Mouse (Mus musculus) heart, embryonic 12.5 days (tissue): ENCODE measurements around the gene Pisd. TPM values are rescaled to one million over a fixed set of nuclear protein-coding genes. Genes with fewer than 3 reads are reported as not detected.
"Not testable (repeated sequence)": the region's sequence is repeated elsewhere in the genome, so short reads cannot be mapped to it uniquely, and the experiment has no call there.

Experiments
- ATAC-seq: fragments of 200-750 bp; cut with Nextera tagmentation; 2 replicates; pipeline ENCODE4 v1.8.0; 2017; ENCODE audit warnings: moderate TSS enrichment, moderate library complexity; ENCODE audit not compliant: insufficient number of reproducible peaks, low FRiP score
- H3K27ac ChIP-seq: fragments of 300-500 bp; sonication (generic); 2 replicates; pipeline ENCODE4 v1.5.1; 2016; ENCODE audit warnings: mild to moderate bottlenecking, moderate library complexity; ENCODE audit not compliant: poor library complexity, severe bottlenecking
- H3K27me3 ChIP-seq: fragments of 300-500 bp; sonication (generic); replicated peaks from 2 replicates; pipeline ENCODE4 v1.6.1; 2016; ENCODE audit warnings: mild to moderate bottlenecking, moderate library complexity
- H3K36me3 ChIP-seq: fragments of 300-500 bp; sonication (generic); 2 replicates; pipeline ENCODE4 v1.6.1; 2016; ENCODE audit warnings: mild to moderate bottlenecking, moderate library complexity
- H3K4me1 ChIP-seq: fragments of 300-500 bp; sonication (generic); replicated peaks from 2 replicates; pipeline ENCODE4 v1.6.1; 2016; ENCODE audit warnings: mild to moderate bottlenecking
- H3K4me2 ChIP-seq: fragments of 300-500 bp; sonication (generic); 2 replicates; pipeline ENCODE4 v1.6.1; 2016; ENCODE audit warnings: mild to moderate bottlenecking, moderate library complexity
- H3K4me3 ChIP-seq: fragments of 300-500 bp; sonication (generic); 2 replicates; pipeline ENCODE4 v1.5.1; 2016; ENCODE audit warnings: mild to moderate bottlenecking
- H3K9ac ChIP-seq: fragments of 300-500 bp; sonication (generic); 2 replicates; pipeline ENCODE4 v1.6.1; 2016; ENCODE audit warnings: mild to moderate bottlenecking, moderate library complexity
- H3K9me3 ChIP-seq: fragments of 300-500 bp; sonication (generic); replicated peaks from 2 replicates; pipeline ENCODE4 v1.6.1; 2016; ENCODE audit warnings: mild to moderate bottlenecking, moderate library complexity
- WGBS: fragments of 180-500 bp; shearing (Covaris S2); methylation state at CpG from one replicate; pipeline ENCODE4 v1.1.7; 2016; 5-methylcytosine and 5-hydroxymethylcytosine counted together
- polyA plus RNA-seq: library from polyadenylated mRNA; unstranded; fragments of >200 nt; fragmentation: Nextera tagmentation; extraction: Ambion mirVana; gene quantifications from 2 replicates; pipeline ENCODE4 v1.2.1, GENCODE M21; 2016

Gene Pisd
- polyA plus RNA-seq, 1 experiment from 2014 or later: 47.7 TPM

DNA sequence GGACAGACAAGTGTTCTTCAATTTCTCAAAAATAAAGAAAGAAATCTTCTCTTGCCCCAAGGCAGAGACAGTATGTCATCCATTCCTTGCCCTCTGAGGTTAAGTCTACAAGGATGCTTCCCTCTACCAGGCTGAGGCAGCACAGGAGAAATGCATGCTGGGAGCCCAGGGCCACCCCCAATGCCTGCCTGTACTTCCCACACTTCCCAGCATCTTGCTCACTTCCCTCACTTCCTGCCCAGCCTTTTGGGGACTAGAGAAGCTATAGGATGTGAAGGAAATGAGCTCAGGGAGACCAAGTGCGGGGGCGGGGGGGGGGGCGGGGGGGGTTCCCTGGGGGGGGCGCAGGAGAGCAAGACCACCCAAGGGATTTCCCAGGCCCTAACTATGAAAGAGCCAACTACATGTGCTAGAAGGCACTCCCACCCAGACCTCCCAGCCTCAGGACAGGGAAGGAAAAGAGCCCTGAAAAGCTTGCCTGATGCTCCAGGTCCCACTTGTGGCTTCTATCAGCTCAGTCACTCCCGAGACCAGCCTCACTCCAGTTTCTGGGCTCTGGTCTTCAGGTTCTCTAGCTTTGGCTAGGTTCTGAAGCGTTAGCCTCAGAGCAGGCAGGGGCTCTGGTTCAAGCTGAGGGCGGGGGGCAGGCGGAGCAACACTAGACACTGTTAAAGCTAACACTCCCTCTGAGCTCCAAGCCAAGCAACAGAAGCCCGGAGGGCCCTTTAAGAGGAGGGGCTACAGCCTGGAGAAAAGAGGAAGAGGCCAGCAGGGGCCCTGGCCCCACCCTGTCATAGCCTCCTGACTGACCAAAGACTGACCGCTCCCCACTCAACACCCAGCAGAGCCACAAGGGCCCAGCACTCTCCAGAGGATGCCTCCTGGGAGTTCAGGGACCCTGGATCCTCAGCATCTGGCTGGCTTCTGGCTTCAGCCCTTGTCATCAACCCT is 39.5 kb downstream of the Pisd start:
- Histone ChIP-seq H3K27me3 (no peaks in the 10 kb centered on the region), H3K27ac (peak overlapping the region; percentile 67), H3K4me1 (peaks cover 43% of the 10 kb centered on the region), H3K36me3 (peaks cover 10% of the 10 kb centered on the region; the same call in 1 of the 2 replicates), H3K9me3 (no peaks in the 10 kb centered on the region), H3K4me2 (peak overlapping the region; percentile 73), H3K9ac (peak overlapping the region; percentile 65), H3K4me3 (peak overlapping the region; percentile 51)
- peak; percentile 94 for ATAC-seq
- WGBS: 4% methylated on average over 7 of the region's 10 CpGs

DNA sequence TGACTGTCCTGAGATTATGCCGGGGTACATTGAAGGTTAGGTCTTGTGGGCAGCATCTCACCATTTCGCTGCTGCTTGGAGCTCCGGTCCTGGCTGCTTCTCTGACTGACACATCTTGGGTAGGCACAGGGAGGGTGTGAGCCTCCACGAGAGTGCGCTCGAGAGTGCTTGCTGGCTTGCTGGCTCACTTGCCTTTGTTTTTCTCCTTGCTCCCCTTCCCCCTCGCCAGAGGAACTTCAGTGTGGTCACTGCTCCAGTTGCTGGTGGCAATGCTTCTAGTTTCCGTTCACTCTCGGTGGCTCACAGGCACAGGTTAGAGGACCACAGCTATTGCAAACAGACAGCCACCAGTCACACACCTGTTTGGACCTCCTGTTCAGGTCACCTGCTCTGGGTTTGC is 43.3 kb downstream of the Pisd start:
- Histone ChIP-seq H3K4me3 (no peak overlapping the region), H3K4me1 (peaks cover 39% of the 10 kb centered on the region), H3K9me3 (no peaks in the 10 kb centered on the region), H3K27ac (no peak overlapping the region), H3K27me3 (no peaks in the 10 kb centered on the region), H3K36me3 (peaks cover 29% of the 10 kb centered on the region), H3K4me2 (no peak overlapping the region), H3K9ac (0 out of 2 replicates have a peak overlapping the region, but pooled peaks have one; percentile 14)
- 61% methylated on average over 9 of the region's 9 CpGs for WGBS
- no peak for ATAC-seq

DNA sequence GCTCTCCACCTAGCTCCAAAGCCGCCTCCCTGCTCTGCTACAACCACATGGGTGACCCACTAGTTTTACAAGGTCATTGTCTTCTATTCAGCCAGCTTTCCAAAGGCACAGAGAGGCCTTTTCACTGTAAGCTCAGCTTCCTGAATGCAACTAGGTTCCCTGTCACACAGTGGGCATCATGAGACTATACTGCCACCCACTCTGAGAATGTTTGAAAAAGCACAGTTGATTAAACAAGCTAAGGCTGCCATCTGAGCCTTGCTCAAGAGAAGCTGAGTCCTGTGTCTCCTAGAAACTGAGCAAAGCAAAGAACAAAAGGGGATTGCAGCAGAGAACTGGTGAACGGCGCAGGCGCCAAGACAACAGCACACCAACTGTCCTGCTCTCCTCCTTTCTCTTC is 44.1 kb downstream of the Pisd start:
- peaks cover 33% of the 10 kb centered on the region for H3K4me1 ChIP-seq
- 91% methylated on average over 4 of the region's 4 CpGs for WGBS
- H3K9ac ChIP-seq, H3K9me3 ChIP-seq, H3K4me3 ChIP-seq, H3K4me2 ChIP-seq, H3K27me3 ChIP-seq, ATAC-seq, H3K27ac ChIP-seq: not testable (repeated sequence)
- H3K36me3 ChIP-seq: peaks cover 37% of the 10 kb centered on the region

DNA sequence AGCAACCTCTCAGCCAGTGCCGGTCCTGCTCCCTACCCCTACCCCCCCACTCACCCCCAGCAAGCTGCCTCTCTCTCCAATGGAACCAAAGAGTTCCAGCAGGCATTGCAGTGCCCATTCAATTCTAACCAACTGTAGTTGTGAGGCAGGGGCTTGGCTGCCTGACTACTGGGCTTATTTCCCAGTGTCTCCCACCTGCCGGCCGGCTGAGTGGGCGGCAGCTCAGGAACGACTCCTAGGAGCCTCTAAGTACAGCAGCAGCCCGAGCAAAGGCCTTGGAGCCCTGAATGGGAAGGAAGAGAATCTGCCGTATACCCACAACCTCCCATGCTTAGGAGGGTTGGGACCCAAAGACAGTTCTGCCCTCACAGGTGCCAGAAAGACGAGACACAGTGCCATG is 44.6 kb downstream of the Pisd start:
- 80% methylated on average over 8 of the region's 8 CpGs for WGBS
- not testable (repeated sequence) for H3K27me3 ChIP-seq, H3K9me3 ChIP-seq, ATAC-seq, H3K4me3 ChIP-seq, H3K9ac ChIP-seq, H3K4me2 ChIP-seq, H3K27ac ChIP-seq
- Histone ChIP-seq H3K36me3 (peaks cover 40% of the 10 kb centered on the region), H3K4me1 (peaks cover 32% of the 10 kb centered on the region)

DNA sequence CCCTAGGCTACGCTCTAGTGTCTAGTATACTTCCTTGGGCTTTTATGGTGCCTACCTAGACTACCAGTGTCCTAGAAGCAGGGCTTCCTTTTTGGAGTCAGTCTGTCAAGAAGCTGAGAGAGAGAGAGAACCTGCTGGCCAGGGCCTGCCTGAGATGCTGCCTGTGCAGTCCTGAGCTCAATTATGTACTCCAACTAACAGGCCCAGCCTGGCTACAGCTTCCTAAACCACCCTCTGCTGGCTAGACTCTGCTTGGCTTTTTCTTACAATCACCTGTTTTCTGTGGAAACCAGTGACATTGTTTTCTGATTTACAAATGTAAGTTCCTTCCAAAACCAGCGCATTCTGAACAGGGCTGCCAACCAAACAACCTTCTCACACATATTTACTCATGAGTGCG is 45.3 kb downstream of the Pisd start:
- peaks cover 25% of the 10 kb centered on the region for H3K4me1 ChIP-seq
- WGBS: 94% methylated on average over 3 of the region's 3 CpGs

DNA sequence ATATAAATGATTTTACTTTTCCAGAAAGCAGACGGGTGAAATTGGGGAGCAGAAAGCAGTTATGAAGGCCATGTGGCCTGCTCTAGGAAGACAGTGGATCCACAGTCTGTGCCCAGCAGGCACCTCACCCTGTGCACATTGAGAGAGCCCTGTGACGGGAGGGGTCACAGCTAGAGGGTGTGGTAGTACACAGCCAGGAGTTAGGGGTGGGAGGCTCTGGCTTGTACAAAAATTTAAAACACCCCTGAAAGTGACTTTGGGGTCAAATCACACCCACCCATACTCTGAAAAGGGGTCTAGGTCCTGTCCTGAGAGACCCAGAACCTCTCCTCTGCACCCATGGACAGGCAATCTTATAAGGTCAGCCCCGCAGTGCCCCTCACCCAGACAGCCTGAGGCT is 48.7 kb downstream of the Pisd start:
- not testable (repeated sequence) for H3K4me1 ChIP-seq, H3K9me3 ChIP-seq, H3K27me3 ChIP-seq, H3K4me3 ChIP-seq, H3K27ac ChIP-seq, H3K9ac ChIP-seq, H3K4me2 ChIP-seq, ATAC-seq
- H3K36me3 ChIP-seq: peaks cover 52% of the 10 kb centered on the region
- 94% methylated on average over 3 of the region's 3 CpGs for WGBS

More for the DNA sequence above, 45.3 kb downstream of the Pisd start:
- H3K36me3 ChIP-seq: peaks cover 47% of the 10 kb centered on the region
- no peak overlapping the region for H3K9ac ChIP-seq
- no peak overlapping the region for H3K4me2 ChIP-seq
- H3K4me3 ChIP-seq: no peak overlapping the region
- no peaks in the 10 kb centered on the region for H3K9me3 ChIP-seq
- no peak for ATAC-seq
- no peak overlapping the region for H3K27ac ChIP-seq
- H3K27me3 ChIP-seq: no peaks in the 10 kb centered on the region

DNA sequence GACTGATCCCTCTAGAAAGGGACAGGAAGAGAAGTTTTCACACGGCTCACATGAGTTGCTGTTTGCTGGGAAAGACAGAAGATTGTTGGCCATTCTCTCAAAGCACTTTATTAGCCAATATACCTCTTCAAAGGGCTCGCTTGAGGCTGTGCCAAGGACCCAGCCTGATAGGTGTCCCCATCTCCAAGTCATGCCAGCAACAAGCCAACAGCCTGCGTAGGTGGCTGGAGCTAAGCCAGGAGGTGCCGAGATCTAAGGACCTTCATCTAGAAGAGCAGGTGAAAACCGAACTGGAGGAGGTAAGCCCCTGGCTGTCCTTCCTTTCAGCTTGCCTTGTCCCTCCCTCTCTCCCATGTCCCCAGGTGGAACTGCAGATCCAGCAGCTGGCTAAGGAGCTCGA is 49.7 kb downstream of the Pisd start:
- 88% methylated on average over 6 of the region's 6 CpGs for WGBS
- H3K9me3 ChIP-seq: no peaks in the 10 kb centered on the region
- H3K27me3 ChIP-seq: no peaks in the 10 kb centered on the region
- no peak overlapping the region for H3K9ac ChIP-seq
- no peak overlapping the region for H3K27ac ChIP-seq
- no peak for ATAC-seq
- peaks cover 47% of the 10 kb centered on the region for H3K36me3 ChIP-seq
- no peaks in the 10 kb centered on the region for H3K4me1 ChIP-seq
- no peak overlapping the region for H3K4me2 ChIP-seq
- no peak overlapping the region for H3K4me3 ChIP-seq

DNA sequence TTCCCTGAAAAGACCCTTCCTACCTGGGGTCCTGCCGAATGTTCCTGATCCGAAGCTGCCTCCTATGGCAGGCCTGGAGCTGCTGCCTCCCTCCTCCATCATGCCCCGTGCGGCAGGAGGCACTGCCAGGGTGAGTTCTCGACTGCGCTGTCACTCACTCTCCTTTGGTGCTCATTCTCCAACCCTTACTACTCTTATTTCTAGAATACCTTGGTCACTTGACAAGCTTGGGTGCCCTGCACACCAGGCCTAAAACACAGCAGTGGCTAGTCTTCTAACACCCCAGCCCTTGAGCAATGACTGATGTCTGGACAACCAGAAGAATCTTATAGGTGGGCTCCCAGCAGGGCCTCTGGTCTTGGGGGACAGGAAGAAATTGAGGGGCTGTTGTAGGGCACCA is 51.6 kb downstream of the Pisd start:
- 95% methylated on average over 6 of the region's 6 CpGs for WGBS
- H3K4me2 ChIP-seq, H3K9ac ChIP-seq, H3K9me3 ChIP-seq, H3K4me3 ChIP-seq, H3K27me3 ChIP-seq, H3K4me1 ChIP-seq, H3K27ac ChIP-seq: not testable (repeated sequence)
- peak; percentile 67; the same call in 1 of the 2 replicates for ATAC-seq
- H3K36me3 ChIP-seq: peaks cover 45% of the 10 kb centered on the region

GRCm38 (mm10) chr5:32728851-32729250 is 56.6 kb downstream of the Pisd start:
- no peaks in the 10 kb centered on the region for H3K27me3 ChIP-seq
- WGBS: 69% methylated on average over 8 of the region's 8 CpGs
- H3K4me1 ChIP-seq: no peaks in the 10 kb centered on the region
- 0 out of 2 replicates have a peak, but pooled peaks have one; percentile 22 for ATAC-seq
- H3K9ac ChIP-seq: no peak overlapping the region
- H3K36me3 ChIP-seq: peaks cover 7% of the 10 kb centered on the region
- no peak overlapping the region for H3K4me3 ChIP-seq
- H3K9me3 ChIP-seq: no peaks in the 10 kb centered on the region
- no peak overlapping the region for H3K27ac ChIP-seq
- no peak overlapping the region for H3K4me2 ChIP-seq

DNA sequence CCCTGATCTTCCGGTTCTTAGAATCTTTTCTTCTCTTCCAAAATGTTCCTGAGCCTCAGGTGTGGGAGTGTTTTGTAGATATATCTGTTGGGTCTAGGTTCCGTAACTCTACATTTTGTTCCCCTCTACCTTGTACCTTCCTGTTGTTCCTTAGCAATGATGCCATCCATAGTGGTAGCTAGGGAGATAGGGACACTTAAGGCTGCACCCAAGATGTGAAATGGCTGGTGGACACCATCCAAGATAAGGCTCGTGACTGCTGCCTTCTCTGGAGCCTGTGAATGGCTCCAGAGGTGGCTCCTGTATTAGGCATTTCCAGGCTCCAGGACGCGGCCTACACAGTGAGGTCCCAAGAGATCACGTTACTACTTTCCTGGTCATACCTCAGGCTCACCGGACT is 57.1 kb downstream of the Pisd start:
- Histone ChIP-seq H3K27ac (no peak overlapping the region), H3K9ac (no peak overlapping the region), H3K4me1 (no peaks in the 10 kb centered on the region), H3K4me2 (no peak overlapping the region), H3K27me3 (no peaks in the 10 kb centered on the region), H3K36me3 (peaks cover 2% of the 10 kb centered on the region), H3K4me3 (no peak overlapping the region), H3K9me3 (no peaks in the 10 kb centered on the region)
- no peak for ATAC-seq
- 78% methylated on average over 7 of the region's 7 CpGs for WGBS

DNA sequence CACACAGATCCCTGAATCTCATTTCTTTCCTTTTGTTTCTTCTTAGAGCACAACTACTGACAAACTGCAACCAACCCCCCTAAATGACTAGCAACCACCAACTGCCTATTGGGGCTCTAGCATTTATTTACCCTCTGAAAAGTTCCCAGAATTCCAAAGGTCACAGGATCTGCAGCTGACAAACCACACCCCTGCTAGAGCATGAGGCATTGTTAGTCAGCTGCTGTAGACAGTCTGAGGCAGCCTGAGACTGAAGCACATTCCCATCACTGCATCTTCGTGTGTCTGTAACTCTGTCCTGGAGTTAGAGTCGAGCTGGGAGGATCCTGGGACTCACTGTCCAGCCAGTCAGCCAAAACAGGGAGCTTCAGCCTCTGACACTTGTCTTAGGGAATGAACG is 60.0 kb downstream of the Pisd start:
- H3K27me3 ChIP-seq, H3K9me3 ChIP-seq, H3K4me3 ChIP-seq, H3K9ac ChIP-seq, H3K4me2 ChIP-seq, H3K36me3 ChIP-seq, ATAC-seq, H3K27ac ChIP-seq, H3K4me1 ChIP-seq: not testable (repeated sequence)
- WGBS: 77% methylated on average over 3 of the region's 3 CpGs
